In the genomic region with DNA sequence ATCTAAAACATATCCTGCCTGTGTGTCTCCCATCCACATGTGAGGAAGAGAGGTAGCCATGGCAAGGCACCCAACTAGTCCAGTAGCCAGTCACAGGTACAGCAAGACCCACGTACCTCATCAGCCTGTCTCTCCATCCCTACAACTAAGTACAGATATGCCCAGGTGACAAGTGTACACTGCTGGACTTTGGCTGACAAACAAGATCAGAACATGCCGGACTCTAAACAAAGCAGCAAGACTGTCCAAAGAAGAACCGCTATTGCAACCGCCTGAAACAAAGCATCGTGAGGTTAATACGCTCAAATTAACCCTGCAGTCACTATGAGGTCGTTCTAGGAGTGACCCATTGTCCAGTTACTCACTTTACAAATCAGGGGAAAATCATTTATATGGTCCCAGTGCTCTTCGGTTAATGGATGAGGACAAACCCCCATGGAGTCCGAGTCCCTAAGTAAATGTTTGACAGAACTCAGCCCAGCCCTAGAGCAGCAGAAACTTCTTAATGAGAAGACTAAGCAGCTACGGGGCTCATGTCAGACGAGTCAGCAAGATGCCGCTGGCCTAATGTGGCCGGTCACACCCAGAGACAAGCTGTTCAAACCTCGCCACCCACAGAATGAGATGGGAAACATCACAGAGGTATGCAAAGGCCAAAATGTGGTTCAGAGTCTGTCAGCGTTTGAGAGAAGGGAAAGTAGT, we compare ENCODE assay signal across 11 mouse cellular contexts. TPM values are rescaled to one million over a fixed set of nuclear protein-coding genes. Genes with fewer than 3 reads are reported as not detected.
A peak's percentile ranks its signal among the peaks of the same experiment; 100 is the strongest.
DNase-seq lines count a peak whose midpoint lies in the region; ATAC-seq and TF ChIP-seq lines count a peak whose summit lies in the region.
"Had no signal": no experiment of that assay in that cellular context is flagged by ENCODE, and none has a peak within 500 bp of the region (broad histone marks: within the 10 kb centered on the region; RNA-seq: fewer than 3 reads in every experiment).

No protein-coding gene starts in this region.

- no peaks in the 10 kb centered on the region for H3K9me3 ChIP-seq in forebrain, embryonic 13.5 days (replicated peaks)
- no peaks in the 10 kb centered on the region for H3K9me3 ChIP-seq in forebrain, embryonic 15.5 days
- no peaks in the 10 kb centered on the region for H3K9me3 ChIP-seq in stomach, embryonic 16.5 days (replicated peaks; ENCODE audit: control insufficient read depth, low read length)
- no peaks in the 10 kb centered on the region for H3K9me3 ChIP-seq in stomach, postnatal 0 days (ENCODE audit: control insufficient read depth, low read length)
- H3K9me3 ChIP-seq: heart, embryonic 10.5 days had no signal

- H3K4me3 ChIP-seq in forebrain, embryonic 13.5 days: no peak overlapping the region
- H3K4me3 ChIP-seq in forebrain, embryonic 15.5 days: no peak overlapping the region
- H3K4me3 ChIP-seq in stomach, embryonic 16.5 days (replicated peaks; ENCODE audit: low read length): no peak overlapping the region
- no peak overlapping the region for H3K4me3 ChIP-seq in stomach, postnatal 0 days (ENCODE audit: low read depth, low read length)
- H3K4me3 ChIP-seq: heart, embryonic 10.5 days had no signal

- WGBS in forebrain, embryonic 13.5 days: 72% methylated on average over 15 of the region's 15 CpGs
- 74% methylated on average over 15 of the region's 15 CpGs for WGBS in forebrain, embryonic 15.5 days
- WGBS in stomach, embryonic 16.5 days: 61% methylated on average over 15 of the region's 15 CpGs
- 54% methylated on average over 15 of the region's 15 CpGs for WGBS in stomach, postnatal 0 days

- ATAC-seq in forebrain, embryonic 13.5 days: no peak
- ATAC-seq in forebrain, embryonic 15.5 days (replicated peaks): no peak
- ATAC-seq in stomach, embryonic 16.5 days (ENCODE audit: insufficient read depth, low FRiP score): no peak
- no peak for ATAC-seq in stomach, postnatal 0 days (ENCODE audit: low FRiP score, low TSS enrichment)
- ATAC-seq in cerebellum, adult (ENCODE audit: insufficient number of reproducible peaks, low FRiP score, low TSS enrichment): no peak

- H3K4me2 ChIP-seq in forebrain, embryonic 13.5 days: no peak overlapping the region; the same call in 1 of the 2 replicates
- H3K4me2 ChIP-seq in forebrain, embryonic 15.5 days (replicated peaks): no peak overlapping the region
- H3K4me2 ChIP-seq in stomach, embryonic 16.5 days (ENCODE audit: low read depth, low read length): no peak overlapping the region
- no peak overlapping the region for H3K4me2 ChIP-seq in stomach, postnatal 0 days (replicated peaks; ENCODE audit: low read depth)

- TF ChIP-seq EP300 in stomach, postnatal 0 days (optimal IDR thresholded peaks at IDR 0.05): no peak

- no peak for DNase-seq in stomach, postnatal 0 days (ENCODE audit: low spot score)
- peak; percentile 69 to 89 for DNase-seq in kidney, postnatal 36 days
- DNase-seq in yolk sac, embryonic 10.5 days (ENCODE audit: low spot score): peak; percentile 83
- DNase-seq in lung, postnatal 10 days: no peak
- DNase-seq: adrenal gland, adult 8-10 months; B cell, adult 2 months had no signal

- H3K4me1 ChIP-seq in forebrain, embryonic 13.5 days: peaks cover 31% of the 10 kb centered on the region
- H3K4me1 ChIP-seq in forebrain, embryonic 15.5 days: peaks cover 33% of the 10 kb centered on the region
- H3K4me1 ChIP-seq in stomach, embryonic 16.5 days (ENCODE audit: control insufficient read depth, insufficient read depth, low read length): peaks cover 7% of the 10 kb centered on the region
- H3K4me1 ChIP-seq in stomach, postnatal 0 days (replicated peaks; ENCODE audit: control insufficient read depth, insufficient read depth): 0 out of 2 replicates have a peak, but pooled peaks cover 2% of the 10 kb centered on the region

- no peaks in the 10 kb centered on the region for H3K27me3 ChIP-seq in forebrain, embryonic 13.5 days
- H3K27me3 ChIP-seq in forebrain, embryonic 15.5 days: no peaks in the 10 kb centered on the region
- no peaks in the 10 kb centered on the region for H3K27me3 ChIP-seq in stomach, embryonic 16.5 days (ENCODE audit: control insufficient read depth, insufficient read depth, low read length)
- no peaks in the 10 kb centered on the region for H3K27me3 ChIP-seq in stomach, postnatal 0 days (ENCODE audit: control insufficient read depth, insufficient read depth, low read length)

- no peak overlapping the region for H3K27ac ChIP-seq in forebrain, embryonic 13.5 days
- H3K27ac ChIP-seq in forebrain, embryonic 15.5 days (replicated peaks): no peak overlapping the region
- H3K27ac ChIP-seq in stomach, embryonic 16.5 days (ENCODE audit: low read length): no peak overlapping the region
- no peak overlapping the region for H3K27ac ChIP-seq in stomach, postnatal 0 days (replicated peaks)
- H3K27ac ChIP-seq: heart, embryonic 10.5 days had no signal

- no peak for TF ChIP-seq CTCF in stomach, postnatal 0 days (IDR thresholded peaks at IDR 0.05; ENCODE audit: low read depth)

- 0 out of 2 replicates have a peak overlapping the region, but pooled peaks have one; percentile 27 for H3K9ac ChIP-seq in forebrain, embryonic 13.5 days
- no peak overlapping the region for H3K9ac ChIP-seq in forebrain, embryonic 15.5 days (replicated peaks)
- peak overlapping the region; percentile 8; the same call in 1 of the 2 replicates for H3K9ac ChIP-seq in stomach, embryonic 16.5 days (ENCODE audit: low read length)
- no peak overlapping the region for H3K9ac ChIP-seq in stomach, postnatal 0 days (ENCODE audit: low read length)

- H3K36me3 ChIP-seq in forebrain, embryonic 13.5 days (ENCODE audit: poor library complexity, severe bottlenecking): 0 out of 2 replicates have a peak, but pooled peaks cover 5% of the 10 kb centered on the region
- no peaks in the 10 kb centered on the region for H3K36me3 ChIP-seq in forebrain, embryonic 15.5 days
- H3K36me3 ChIP-seq in stomach, embryonic 16.5 days (ENCODE audit: control insufficient read depth, insufficient read depth, low read length): no peaks in the 10 kb centered on the region
- H3K36me3 ChIP-seq in stomach, postnatal 0 days (ENCODE audit: control insufficient read depth, insufficient read depth, low read length): no peaks in the 10 kb centered on the region; the same call in 1 of the 2 replicates
- H3K36me3 ChIP-seq: heart, embryonic 10.5 days had no signal

RNA-seq across cellular contexts. Expression of gene Agpat3, which starts 2.7 kb away (rescaled TPM):
- polyA plus RNA-seq in forebrain, embryonic 13.5 days (2015; fragmentation: Nextera tagmentation; extraction: Ambion mirVana): 45.9 and 50.0 TPM in 2 replicates
- polyA plus RNA-seq in forebrain, embryonic 15.5 days (2015; fragmentation: Nextera tagmentation; extraction: Ambion mirVana): 69.9 and 72.2 TPM in 2 replicates
- polyA plus RNA-seq in stomach, embryonic 16.5 days (2015; fragmentation: Nextera tagmentation; extraction: Ambion mirVana): 24.9 and 26.7 TPM in 2 replicates
- 69.9 and 71.5 TPM in 2 replicates for polyA plus RNA-seq in stomach, postnatal 0 days (2015; fragmentation: Nextera tagmentation; extraction: Ambion mirVana)

Comparison
In these comparisons a context has a peak if more than half of its experiments do, and no peak if none do; other contexts are left out.
1. H3K9ac ChIP-seq: peak in forebrain, embryonic 13.5 days (single experiment) and stomach, embryonic 16.5 days (single experiment); none in forebrain, embryonic 15.5 days (single experiment) and stomach, postnatal 0 days (single experiment).
2. DNase-seq: peak in kidney, postnatal 36 days (2 of 2) and yolk sac, embryonic 10.5 days (single experiment); none in stomach, postnatal 0 days (single experiment) and lung, postnatal 10 days (single experiment).